Mouse (Mus musculus) brain, embryonic 14.5 days (tissue): ENCODE measurements at regions not wholly inside any gene's neighbourhood (a gene's known extent, or its start where the extent isn't known, plus 50 kb on each side); places are given as distances from the start of the nearest gene placed in this dataset.

Experiments
- CTCF ChIP-seq: fragments of 200-500 bp; IDR thresholded peaks from 2 replicates; pipeline ENCODE4 v1.5.1; 2012; ENCODE audit warnings: inconsistent platforms, mild to moderate bottlenecking, moderate library complexity, borderline replicate concordance; ENCODE audit not compliant: insufficient read depth, insufficient read length; ENCODE audit errors: extremely low read depth
- POLR2A ChIP-seq: fragments of 200-500 bp; IDR thresholded peaks from 2 replicates; pipeline ENCODE4 v1.6.1; 2012; ENCODE audit warnings: mild to moderate bottlenecking, inconsistent platforms, borderline replicate concordance; ENCODE audit not compliant: poor library complexity, insufficient read depth, insufficient read length, severe bottlenecking; ENCODE audit errors: extremely low read depth

GRCm38 (mm10) chr16:23690061-23690460 lies 169.4 kb upstream of the Masp1 start:
- no peak for TF ChIP-seq POLR2A
- no peak for TF ChIP-seq CTCF
